Mouse (Mus musculus) kidney, embryonic 15.5 days (tissue): Measurements from ENCODE around the gene Plxdc2. TPM values are rescaled to one million over a fixed set of nuclear protein-coding genes. Genes with fewer than 3 reads are reported as not detected.

Experiments used
- ATAC-seq: fragments of 200-750 bp; cut with Nextera tagmentation; replicated peaks from 2 replicates; pipeline ENCODE4 v1.8.0; 2017; ENCODE audit warnings: moderate TSS enrichment; ENCODE audit not compliant: low FRiP score
- H3K27ac ChIP-seq: fragments of 300-500 bp; sonication (generic); 2 replicates; pipeline ENCODE4 v1.5.1; 2015; ENCODE audit warnings: mild to moderate bottlenecking, inconsistent platforms
- H3K27me3 ChIP-seq: fragments of 300-500 bp; sonication (generic); 2 replicates; pipeline ENCODE4 v1.6.1; 2015; ENCODE audit warnings: inconsistent platforms
- H3K36me3 ChIP-seq: fragments of 300-500 bp; sonication (generic); 2 replicates; pipeline ENCODE4 v1.6.1; 2015; ENCODE audit warnings: inconsistent platforms
- H3K4me1 ChIP-seq: fragments of 300-500 bp; sonication (generic); 2 replicates; pipeline ENCODE4 v1.6.1; 2015; ENCODE audit warnings: inconsistent platforms
- H3K4me2 ChIP-seq: fragments of 300-500 bp; sonication (generic); 2 replicates; pipeline ENCODE4 v1.6.1; 2015; ENCODE audit warnings: moderate library complexity, mild to moderate bottlenecking, inconsistent platforms
- H3K4me3 ChIP-seq: fragments of 300-500 bp; sonication (generic); replicated peaks from 2 replicates; pipeline ENCODE4 v1.5.1; 2015; ENCODE audit warnings: mild to moderate bottlenecking, inconsistent platforms
- H3K9ac ChIP-seq: fragments of 300-500 bp; sonication (generic); 2 replicates; pipeline ENCODE4 v1.6.1; 2015; ENCODE audit warnings: mild to moderate bottlenecking, inconsistent platforms
- H3K9me3 ChIP-seq: fragments of 300-500 bp; sonication (generic); replicated peaks from 2 replicates; pipeline ENCODE4 v1.6.1; 2016; ENCODE audit warnings: inconsistent platforms
- WGBS: fragments of 180-500 bp; shearing (Covaris S2); methylation state at CpG from one replicate; pipeline ENCODE4 v1.1.7; 2015; ENCODE audit warnings: mixed read lengths; 5-methylcytosine and 5-hydroxymethylcytosine counted together
- polyA plus RNA-seq: library from polyadenylated mRNA; unstranded; fragments of >200 nt; fragmentation: Nextera tagmentation; extraction: Ambion mirVana; gene quantifications from 2 replicates; pipeline ENCODE4 v1.2.1, GENCODE M21; 2015

The Plxdc2 gene
- polyA plus RNA-seq, result 37.5 and 39.4 TPM in 2 replicates

- no peaks in the 10 kb centered on the region for H3K9me3 ChIP-seq
- H3K4me3 ChIP-seq, result peak within 1 kb of the TSS; percentile 63
- 0% methylated on average over 42 of the region's 45 CpGs for WGBS
- H3K4me2 ChIP-seq, result peak within 1 kb of the TSS; percentile 80
- H3K27me3 ChIP-seq, result no peaks in the 10 kb centered on the region
- peaks cover 13% of the 10 kb centered on the region for H3K4me1 ChIP-seq
- peak within 1 kb of the TSS; percentile 64 for H3K9ac ChIP-seq
- peak; percentile 92 for ATAC-seq
- no peaks in the 10 kb centered on the region for H3K36me3 ChIP-seq
- H3K27ac ChIP-seq, result peak within 1 kb of the TSS; percentile 96
These were observed at the start of gene Plxdc2 for GRCm38 (mm10) chr2:16356106-16356818. TSS of gene Plxdc2 (plus strand) at chr2:16356304.

GRCm38 (mm10) chr2:16310387-16310786, 45.7 kb upstream of the Plxdc2 start:
- no peaks in the 10 kb centered on the region for H3K36me3 ChIP-seq
- H3K4me1 ChIP-seq, result no peaks in the 10 kb centered on the region
- no peak overlapping the region for H3K4me2 ChIP-seq
- no peak for ATAC-seq
- no peak overlapping the region for H3K4me3 ChIP-seq
- no peaks in the 10 kb centered on the region for H3K9me3 ChIP-seq
- no peaks in the 10 kb centered on the region for H3K27me3 ChIP-seq
- H3K9ac ChIP-seq, result no peak overlapping the region
- 45% methylated on average over 2 of the region's 2 CpGs for WGBS
- no peak overlapping the region for H3K27ac ChIP-seq

GRCm38 (mm10) chr2:16312400-16313070, 43.6 kb upstream of the Plxdc2 start:
- Histone ChIP-seq H3K4me2 (no peak overlapping the region), H3K36me3 (no peaks in the 10 kb centered on the region), H3K9me3 (no peaks in the 10 kb centered on the region), H3K27me3 (no peaks in the 10 kb centered on the region), H3K27ac (no peak overlapping the region), H3K4me3 (no peak overlapping the region), H3K4me1 (no peaks in the 10 kb centered on the region), H3K9ac (no peak overlapping the region)
- ATAC-seq, result no peak
- whole genome bisulfite sequencing, result 55% methylated on average over 4 of the region's 4 CpGs

GRCm38 (mm10) chr2:16335194-16335781, 20.8 kb upstream of the Plxdc2 start:
- no peak overlapping the region for H3K27ac ChIP-seq
- 35% methylated on average over 4 of the region's 4 CpGs for WGBS
- H3K9me3 ChIP-seq, result no peaks in the 10 kb centered on the region
- no peak for ATAC-seq
- H3K4me1 ChIP-seq, result no peaks in the 10 kb centered on the region
- no peak overlapping the region for H3K9ac ChIP-seq
- no peak overlapping the region for H3K4me3 ChIP-seq
- H3K27me3 ChIP-seq, result no peaks in the 10 kb centered on the region
- H3K4me2 ChIP-seq, result no peak overlapping the region
- H3K36me3 ChIP-seq, result no peaks in the 10 kb centered on the region

- no peak overlapping the region for H3K4me3 ChIP-seq
- 76% methylated on average over 2 of the region's 2 CpGs for WGBS
- no peaks in the 10 kb centered on the region for H3K9me3 ChIP-seq
- ATAC-seq, result no peak
- no peaks in the 10 kb centered on the region for H3K27me3 ChIP-seq
- H3K4me2 ChIP-seq, result no peak overlapping the region
- H3K27ac ChIP-seq, result no peak overlapping the region
- no peaks in the 10 kb centered on the region for H3K36me3 ChIP-seq
- no peaks in the 10 kb centered on the region for H3K4me1 ChIP-seq
- no peak overlapping the region for H3K9ac ChIP-seq
These were observed 11.5 kb upstream of the Plxdc2 start for GRCm38 (mm10) chr2:16344564-16344963.

GRCm38 (mm10) chr2:16351106-16351505, 5.0 kb upstream of the Plxdc2 start:
- H3K9me3 ChIP-seq, result no peaks in the 10 kb centered on the region
- no peaks in the 10 kb centered on the region for H3K4me1 ChIP-seq
- no peak overlapping the region for H3K9ac ChIP-seq
- no peak for ATAC-seq
- H3K36me3 ChIP-seq, result no peaks in the 10 kb centered on the region
- no peak overlapping the region for H3K27ac ChIP-seq
- no peak overlapping the region for H3K4me2 ChIP-seq
- H3K4me3 ChIP-seq, result no peak overlapping the region
- WGBS, result 50% methylated on average over 3 of the region's 3 CpGs
- no peaks in the 10 kb centered on the region for H3K27me3 ChIP-seq

- no peaks in the 10 kb centered on the region for H3K27me3 ChIP-seq
- H3K9me3 ChIP-seq, result no peaks in the 10 kb centered on the region
- H3K36me3 ChIP-seq, result no peaks in the 10 kb centered on the region
- WGBS, result 0% methylated on average over 22 of the region's 22 CpGs
- H3K4me2 ChIP-seq, result peak overlapping the region; percentile 80
- H3K4me1 ChIP-seq, result peaks cover 13% of the 10 kb centered on the region
- H3K9ac ChIP-seq, result peak overlapping the region; percentile 64
- peak overlapping the region; percentile 96 for H3K27ac ChIP-seq
- H3K4me3 ChIP-seq, result peak overlapping the region; percentile 63
- ATAC-seq, result peak; percentile 92
These were observed 446 bp upstream of the Plxdc2 start for GRCm38 (mm10) chr2:16355611-16356105.

GRCm38 (mm10) chr2:16356921-16357837, 1.1 kb downstream of the Plxdc2 start:
- peak; percentile 16; the same call in 1 of the 2 replicates for ATAC-seq
- Histone ChIP-seq H3K9ac (peak overlapping the region; percentile 64), H3K27ac (peak overlapping the region; percentile 96), H3K4me2 (peak overlapping the region; percentile 80), H3K9me3 (no peaks in the 10 kb centered on the region), H3K4me3 (peak overlapping the region; percentile 63), H3K36me3 (no peaks in the 10 kb centered on the region), H3K27me3 (no peaks in the 10 kb centered on the region), H3K4me1 (peaks cover 13% of the 10 kb centered on the region)
- 1% methylated on average over 33 of the region's 33 CpGs for WGBS

- H3K36me3 ChIP-seq, result no peaks in the 10 kb centered on the region
- H3K4me3 ChIP-seq, result peak overlapping the region; percentile 63
- H3K9me3 ChIP-seq, result no peaks in the 10 kb centered on the region
- peaks cover 13% of the 10 kb centered on the region for H3K4me1 ChIP-seq
- 15% methylated on average over 1 of the region's 1 CpGs for WGBS
- ATAC-seq, result no peak
- peak overlapping the region; percentile 96 for H3K27ac ChIP-seq
- peak overlapping the region; percentile 64 for H3K9ac ChIP-seq
- H3K27me3 ChIP-seq, result no peaks in the 10 kb centered on the region
- peak overlapping the region; percentile 80 for H3K4me2 ChIP-seq
These were observed 1.8 kb downstream of the Plxdc2 start for GRCm38 (mm10) chr2:16357946-16358345.

- no peak for ATAC-seq
- Histone ChIP-seq H3K36me3 (no peaks in the 10 kb centered on the region), H3K4me2 (peak overlapping the region; percentile 80), H3K27ac (no peak overlapping the region), H3K9ac (no peak overlapping the region), H3K4me1 (peaks cover 13% of the 10 kb centered on the region), H3K4me3 (peak overlapping the region; percentile 27), H3K9me3 (no peaks in the 10 kb centered on the region), H3K27me3 (no peaks in the 10 kb centered on the region)
- WGBS, result 43% methylated on average over 3 of the region's 3 CpGs
These were observed 3.3 kb downstream of the Plxdc2 start for GRCm38 (mm10) chr2:16359341-16359928.

- H3K4me2 ChIP-seq, result no peak overlapping the region
- no peaks in the 10 kb centered on the region for H3K27me3 ChIP-seq
- H3K9ac ChIP-seq, result no peak overlapping the region
- H3K4me3 ChIP-seq, result no peak overlapping the region
- 77% methylated on average over 1 of the region's 1 CpGs for WGBS
- no peaks in the 10 kb centered on the region for H3K36me3 ChIP-seq
- H3K4me1 ChIP-seq, result 0 out of 2 replicates have a peak, but pooled peaks cover 8% of the 10 kb centered on the region
- no peak overlapping the region for H3K27ac ChIP-seq
- no peak for ATAC-seq
- no peaks in the 10 kb centered on the region for H3K9me3 ChIP-seq
These were observed 8.6 kb downstream of the Plxdc2 start for GRCm38 (mm10) chr2:16364749-16365148.
